Mouse (Mus musculus): ENCODE measurements around the gene Spic. TPM values are rescaled to one million over a fixed set of nuclear protein-coding genes. Genes with fewer than 3 reads are reported as not detected.
"Not testable (repeated sequence)": the region's sequence is repeated elsewhere in the genome, so short reads cannot be mapped to it uniquely, and the experiment has no call there.

Spic gene
- polyA plus RNA-seq, 1 experiment = 0.08 TPM

DNA sequence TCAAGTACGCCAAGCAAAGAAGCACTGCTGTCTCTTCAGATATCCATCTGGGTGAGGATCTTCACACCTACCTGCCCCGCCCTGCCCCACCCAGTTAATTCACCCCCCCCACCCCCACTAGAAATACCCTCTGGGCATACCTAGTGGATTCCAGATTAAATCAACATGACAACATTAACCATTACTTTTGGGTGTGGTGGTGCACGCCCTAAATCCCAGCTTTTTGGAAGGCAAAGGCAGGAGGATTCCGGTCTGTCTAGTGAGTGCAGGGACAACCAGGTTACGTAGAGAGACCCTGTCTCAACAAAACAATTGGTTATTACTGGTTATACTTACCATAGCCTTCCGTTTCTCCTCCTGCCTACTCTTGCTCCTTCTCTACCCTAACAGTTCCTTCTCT, 12.7 kb downstream of the Spic start:
- Histone ChIP-seq H3K27me3 (ENCODE audit: control insufficient read depth) (no peaks in the 10 kb centered on the region), H3K4me1 (ENCODE audit: control insufficient read depth) (no peaks in the 10 kb centered on the region), H3K9me3 (ENCODE audit: control insufficient read depth, low read length) (no peaks in the 10 kb centered on the region; the same call in 1 of the 2 replicates), H3K36me3 (ENCODE audit: control insufficient read depth) (no peaks in the 10 kb centered on the region), H3K4me3 (replicated peaks) (no peak overlapping the region)
- TF ChIP-seq TAL1 (IDR thresholded peaks at IDR 0.05; ENCODE audit: low read length) (no peak), GATA1 (IDR thresholded peaks at IDR 0.05; ENCODE audit: low read length) (no peak)

DNA sequence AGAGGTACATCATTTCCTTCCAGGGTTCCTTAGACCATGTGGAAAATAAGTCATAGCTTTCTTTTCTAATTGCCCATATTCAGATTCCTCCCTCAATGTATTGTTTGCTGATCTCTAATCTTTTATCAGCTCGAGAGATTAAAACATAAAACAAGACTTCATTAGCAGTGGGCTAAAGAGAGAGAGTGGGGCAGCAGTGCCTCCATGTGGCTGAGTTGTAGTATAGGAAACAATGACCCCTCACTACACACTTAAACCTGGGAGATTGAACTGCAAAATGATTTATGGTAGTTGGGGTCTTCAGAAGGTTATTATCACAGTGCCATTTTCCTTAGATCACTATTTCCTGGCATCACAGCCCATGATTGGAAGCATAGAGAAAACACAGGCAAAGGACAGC, 15.1 kb downstream of the Spic start:
- no peaks in the 10 kb centered on the region for H3K36me3 ChIP-seq (ENCODE audit: control insufficient read depth)
- H3K27me3 ChIP-seq (ENCODE audit: control insufficient read depth) = no peaks in the 10 kb centered on the region
- no peak overlapping the region for H3K4me3 ChIP-seq (replicated peaks)
- H3K4me1 ChIP-seq (ENCODE audit: control insufficient read depth) = no peaks in the 10 kb centered on the region
- H3K9me3 ChIP-seq (ENCODE audit: control insufficient read depth, low read length) = no peaks in the 10 kb centered on the region; the same call in 1 of the 2 replicates
- no peak for TF ChIP-seq TAL1 (IDR thresholded peaks at IDR 0.05; ENCODE audit: low read length)
- TF ChIP-seq GATA1 (IDR thresholded peaks at IDR 0.05; ENCODE audit: low read length) = no peak

DNA sequence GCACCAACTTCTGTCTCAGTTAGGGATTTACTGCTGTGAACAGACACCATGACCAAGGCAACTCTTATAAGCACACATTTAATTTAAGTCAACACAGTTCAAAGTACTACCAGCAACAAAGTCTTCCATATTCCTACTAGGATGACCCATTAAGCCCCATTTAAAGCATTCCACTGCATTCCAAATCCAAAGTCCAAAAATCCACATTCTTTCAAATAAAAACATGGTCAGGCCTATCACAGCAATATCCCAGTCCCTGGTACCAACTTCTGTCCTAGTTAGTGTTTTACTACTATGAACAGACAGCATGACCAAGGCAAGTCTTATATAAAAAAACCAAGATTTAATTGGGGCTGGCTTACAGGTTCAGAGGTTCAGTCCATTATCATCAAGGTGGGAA, 21.0 kb downstream of the Spic start:
- not testable (repeated sequence) for H3K36me3 ChIP-seq (ENCODE audit: control insufficient read depth); H3K27me3 ChIP-seq (ENCODE audit: control insufficient read depth); H3K4me1 ChIP-seq (ENCODE audit: control insufficient read depth); H3K4me3 ChIP-seq (replicated peaks); H3K9me3 ChIP-seq (ENCODE audit: control insufficient read depth, low read length)

DNA sequence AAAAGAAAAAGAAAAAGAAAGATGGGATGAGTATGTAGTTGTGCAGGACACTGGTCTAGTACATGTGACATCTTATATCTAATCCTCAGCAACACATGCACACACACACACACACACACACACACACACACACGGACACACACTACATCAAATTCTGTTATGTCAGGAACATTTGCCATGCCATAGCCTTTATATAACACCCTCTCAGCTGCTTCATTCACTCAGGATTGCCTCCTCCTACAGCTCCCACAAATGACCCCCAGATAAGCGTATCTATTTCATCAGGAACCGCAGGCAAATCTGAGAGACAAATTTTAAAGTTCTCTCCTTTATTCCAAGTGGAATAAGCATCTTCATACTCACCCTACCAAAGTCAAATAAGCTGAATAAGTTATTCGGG, 25.9 kb downstream of the Spic start:
- no peaks in the 10 kb centered on the region for H3K4me1 ChIP-seq (ENCODE audit: control insufficient read depth)
- H3K4me3 ChIP-seq (replicated peaks) = no peak overlapping the region
- no peaks in the 10 kb centered on the region for H3K36me3 ChIP-seq (ENCODE audit: control insufficient read depth)
- TF ChIP-seq GATA1 (IDR thresholded peaks at IDR 0.05; ENCODE audit: low read length) = no peak
- no peak for TF ChIP-seq TAL1 (IDR thresholded peaks at IDR 0.05; ENCODE audit: low read length)
- no peaks in the 10 kb centered on the region for H3K27me3 ChIP-seq (ENCODE audit: control insufficient read depth)
- no peaks in the 10 kb centered on the region for H3K9me3 ChIP-seq (ENCODE audit: control insufficient read depth, low read length)

DNA sequence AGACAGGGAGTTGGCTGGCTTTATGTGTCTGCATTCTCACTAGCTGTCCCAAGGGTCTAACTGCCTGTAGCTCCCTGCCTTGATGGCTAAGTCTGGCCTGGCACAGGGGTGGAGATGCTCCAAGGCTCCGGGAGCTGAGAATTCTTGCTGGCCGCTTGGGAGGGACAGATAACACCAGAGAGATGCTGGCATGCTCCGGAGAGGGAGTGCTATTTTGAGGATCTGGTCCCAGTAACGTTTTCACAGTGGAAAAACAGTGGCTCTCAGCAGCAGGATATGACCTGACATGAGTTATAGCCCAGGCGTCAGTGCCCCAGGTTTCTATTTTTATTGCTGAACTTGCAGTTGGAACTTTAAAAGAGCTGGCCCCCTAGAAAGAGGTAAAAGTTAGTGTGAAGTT, 39.4 kb downstream of the Spic start:
- Histone ChIP-seq H3K4me1 (ENCODE audit: control insufficient read depth) (no peaks in the 10 kb centered on the region), H3K36me3 (ENCODE audit: control insufficient read depth) (no peaks in the 10 kb centered on the region), H3K4me3 (replicated peaks) (no peak overlapping the region), H3K27me3 (ENCODE audit: control insufficient read depth) (no peaks in the 10 kb centered on the region), H3K9me3 (ENCODE audit: control insufficient read depth, low read length) (no peaks in the 10 kb centered on the region)
- TF ChIP-seq TAL1 (IDR thresholded peaks at IDR 0.05; ENCODE audit: low read length) = no peak

DNA sequence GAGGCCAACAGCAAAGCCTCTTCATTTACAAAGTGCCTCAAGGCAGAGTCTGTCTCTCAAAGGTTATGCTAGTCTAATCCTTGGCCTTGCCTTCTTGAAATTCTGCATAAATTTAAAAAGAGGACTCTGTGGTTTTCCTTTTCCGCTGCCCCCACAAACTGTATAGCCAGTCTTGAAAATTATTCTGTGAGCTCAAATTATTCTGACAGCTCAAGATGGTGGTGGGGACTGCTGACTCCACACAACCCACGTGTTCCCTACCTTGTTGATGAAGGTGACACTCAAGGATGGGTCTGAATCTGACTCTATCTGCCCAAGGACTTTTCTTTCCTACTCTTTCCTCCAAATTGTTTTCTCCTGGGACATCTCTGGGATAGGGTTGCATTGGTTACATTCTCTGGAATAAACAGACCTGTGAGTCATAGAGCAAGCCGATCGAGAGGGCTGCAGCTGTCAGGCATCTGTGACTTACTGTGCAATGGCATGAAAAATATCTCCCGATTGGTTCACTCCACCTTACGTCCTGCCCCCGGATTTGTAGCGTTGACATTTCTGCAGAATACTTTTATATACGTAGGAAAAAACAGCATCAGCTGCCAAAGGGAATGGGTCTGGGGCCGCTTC, 53.4 kb downstream of the Spic start:
- no peak for TF ChIP-seq GATA1 (IDR thresholded peaks at IDR 0.05; ENCODE audit: low read length)
- Histone ChIP-seq H3K9me3 (ENCODE audit: control insufficient read depth, low read length) (no peaks in the 10 kb centered on the region), H3K36me3 (ENCODE audit: control insufficient read depth) (no peaks in the 10 kb centered on the region), H3K27me3 (ENCODE audit: control insufficient read depth) (no peaks in the 10 kb centered on the region), H3K4me3 (replicated peaks) (no peak overlapping the region), H3K4me1 (ENCODE audit: control insufficient read depth) (no peaks in the 10 kb centered on the region)

DNA sequence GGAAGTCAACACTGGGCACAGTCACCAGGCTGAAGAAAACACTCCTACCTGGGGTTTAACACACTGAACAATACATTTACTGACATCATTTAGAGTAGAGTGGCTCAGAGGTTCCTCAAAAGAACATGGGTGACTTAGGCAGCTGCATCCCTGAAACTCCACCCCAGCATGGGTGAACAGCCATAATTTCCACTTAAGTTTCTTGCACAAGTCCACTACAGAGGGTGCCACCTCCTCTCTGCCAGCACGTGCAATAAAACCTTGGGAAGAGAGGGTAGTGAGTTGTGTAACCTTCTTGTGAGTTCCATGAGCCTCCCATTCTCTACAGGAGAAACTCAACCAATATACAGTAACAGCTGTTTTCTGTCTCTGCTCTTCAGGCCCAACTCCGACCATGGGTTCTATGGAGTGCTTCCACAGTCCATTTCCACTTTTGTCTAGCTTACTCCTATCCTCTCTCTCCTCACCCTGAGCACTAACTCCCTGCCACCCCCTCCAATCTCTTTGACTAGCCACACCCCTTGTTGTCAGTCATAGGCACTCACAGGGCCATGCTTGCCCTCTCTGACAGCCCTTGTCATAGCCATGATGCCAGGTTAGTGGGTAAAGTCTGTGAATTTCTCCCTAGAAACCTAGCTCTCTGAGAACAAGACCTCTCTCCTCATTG, 54.0 kb downstream of the Spic start:
- TF ChIP-seq TAL1 (IDR thresholded peaks at IDR 0.05; ENCODE audit: low read length) = no peak
- no peak for TF ChIP-seq GATA1 (IDR thresholded peaks at IDR 0.05; ENCODE audit: low read length)
- H3K4me1 ChIP-seq (ENCODE audit: control insufficient read depth) = no peaks in the 10 kb centered on the region
- no peak overlapping the region for H3K4me3 ChIP-seq (replicated peaks)
- no peaks in the 10 kb centered on the region for H3K36me3 ChIP-seq (ENCODE audit: control insufficient read depth)
- no peaks in the 10 kb centered on the region for H3K27me3 ChIP-seq (ENCODE audit: control insufficient read depth)
- H3K9me3 ChIP-seq (ENCODE audit: control insufficient read depth, low read length) = no peaks in the 10 kb centered on the region

DNA sequence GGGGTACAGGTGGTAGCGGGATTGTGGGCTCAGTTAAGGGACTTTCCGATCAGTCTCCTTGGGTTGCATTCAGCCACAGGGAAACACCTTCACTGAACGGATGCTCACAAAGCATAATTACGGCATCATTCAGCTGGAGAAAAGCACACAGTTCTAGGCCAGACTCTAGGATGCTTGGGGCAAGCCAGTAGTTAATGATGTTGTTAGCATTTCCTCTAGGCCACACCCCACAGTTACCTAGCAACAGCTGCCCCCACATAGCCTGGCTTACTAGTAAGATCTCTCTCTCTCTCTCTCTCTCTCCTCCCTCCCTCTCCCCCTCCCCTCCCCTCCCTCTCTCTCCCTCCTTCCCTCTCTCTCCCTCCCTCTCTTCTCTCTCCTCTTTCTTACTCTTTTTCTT, 57.8 kb downstream of the Spic start:
- TF ChIP-seq TAL1 (IDR thresholded peaks at IDR 0.05; ENCODE audit: low read length) (no peak), GATA1 (IDR thresholded peaks at IDR 0.05; ENCODE audit: low read length) (no peak)
- H3K9me3 ChIP-seq (ENCODE audit: control insufficient read depth, low read length) = no peaks in the 10 kb centered on the region; the same call in 1 of the 2 replicates
- H3K36me3 ChIP-seq (ENCODE audit: control insufficient read depth) = no peaks in the 10 kb centered on the region
- H3K4me3 ChIP-seq (replicated peaks) = no peak overlapping the region
- no peaks in the 10 kb centered on the region for H3K4me1 ChIP-seq (ENCODE audit: control insufficient read depth)
- no peaks in the 10 kb centered on the region for H3K27me3 ChIP-seq (ENCODE audit: control insufficient read depth)

DNA sequence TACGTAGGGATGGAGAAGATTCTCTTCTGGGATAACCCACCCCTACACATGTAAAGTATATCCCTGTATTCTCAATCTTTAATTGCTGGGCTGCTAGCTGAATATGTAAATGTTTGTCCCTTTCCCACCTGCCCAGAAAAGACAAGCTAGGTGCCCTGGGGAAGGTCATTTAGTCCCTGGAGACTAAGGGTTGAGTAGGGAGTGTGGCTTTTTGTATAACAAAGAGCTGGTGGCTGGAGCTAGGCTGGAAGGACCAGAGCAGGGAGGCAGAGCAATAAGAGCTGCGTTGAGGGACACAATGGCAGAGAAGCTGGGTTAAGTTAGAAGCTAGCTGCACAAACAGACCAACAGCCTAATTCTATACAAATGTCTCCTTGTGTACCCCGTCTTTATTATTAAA, 58.6 kb downstream of the Spic start:
- Histone ChIP-seq H3K36me3 (ENCODE audit: control insufficient read depth) (no peaks in the 10 kb centered on the region), H3K27me3 (ENCODE audit: control insufficient read depth) (no peaks in the 10 kb centered on the region), H3K9me3 (ENCODE audit: control insufficient read depth, low read length) (no peaks in the 10 kb centered on the region; the same call in 1 of the 2 replicates), H3K4me1 (ENCODE audit: control insufficient read depth) (no peaks in the 10 kb centered on the region), H3K4me3 (replicated peaks) (no peak overlapping the region)
- no peak for TF ChIP-seq GATA1 (IDR thresholded peaks at IDR 0.05; ENCODE audit: low read length)

Other genes starting within 250 kb of the Spic start
- gene Sycp3, start 225.4 kb downstream of the Spic start, polyA plus RNA-seq (2012) = not detected in 2 replicates
- 0.21 and 0.23 TPM in 2 replicates for gene Chpt1, start 180.9 kb downstream of the Spic start, polyA plus RNA-seq (2012)
- not detected in 2 replicates for gene Mybpc1, start 79.9 kb downstream of the Spic start, polyA plus RNA-seq (2012)
- 0.37 and 0.85 TPM in 2 replicates for gene Arl1, start 45.8 kb upstream of the Spic start, polyA plus RNA-seq (2012)
- 0.06 and 0.24 TPM in 2 replicates for gene Utp20, start 141.8 kb upstream of the Spic start, polyA plus RNA-seq (2012)
- gene Slc5a8, start 201.0 kb upstream of the Spic start, polyA plus RNA-seq (2012) = not detected in 2 replicates